Mouse (Mus musculus): ENCODE results near the gene Slc9a8. TPM values are rescaled to one million over a fixed set of nuclear protein-coding genes. Genes with fewer than 3 reads are reported as not detected.

Slc9a8 gene
- polyA plus RNA-seq, 1 experiment from 2014 or later = 10.4 TPM

DNA sequence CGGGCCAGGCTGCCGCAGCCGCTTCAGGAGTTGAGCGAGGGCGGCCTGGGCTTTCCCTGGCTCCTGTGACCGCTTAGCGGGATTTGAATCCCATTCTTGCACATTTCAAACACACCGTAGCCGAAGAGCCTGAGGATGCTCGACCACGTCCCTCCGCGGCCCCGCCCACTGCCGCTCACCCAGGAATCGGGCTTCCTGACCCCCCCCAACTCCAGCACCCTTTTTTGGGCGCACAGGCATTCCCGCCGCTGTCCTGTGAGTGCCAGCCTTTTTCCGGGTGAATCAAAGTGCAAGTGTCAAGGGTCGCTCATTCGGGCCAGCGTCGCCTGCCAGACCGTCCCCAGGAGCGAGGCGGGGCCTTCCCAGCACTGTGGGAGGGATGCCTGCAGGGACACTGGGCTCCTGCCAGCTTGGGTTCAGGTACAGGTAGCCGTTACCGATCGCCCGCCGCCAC lies 82.4 kb downstream of the Slc9a8 start:
- Histone ChIP-seq H3K4me1 (replicated peaks; ENCODE audit: control insufficient read depth, insufficient read depth) (peaks cover 2% of the 10 kb centered on the region; the same call in 1 of the 2 replicates), H3K27ac (replicated peaks) (peak overlapping the region; percentile 91), H3K4me2 (replicated peaks; ENCODE audit: low read depth) (peak overlapping the region; percentile 89), H3K9me3 (ENCODE audit: control insufficient read depth, low read length) (no peaks in the 10 kb centered on the region), H3K27me3 (ENCODE audit: control insufficient read depth, insufficient read depth, low read length) (no peaks in the 10 kb centered on the region), H3K36me3 (ENCODE audit: control insufficient read depth, insufficient read depth, low read length) (no peaks in the 10 kb centered on the region), H3K9ac (ENCODE audit: low read length) (peak overlapping the region; percentile 91), H3K4me3 (ENCODE audit: low read depth, low read length) (peak overlapping the region; percentile 96)
- TF ChIP-seq CTCF (IDR thresholded peaks at IDR 0.05; ENCODE audit: low read depth) = no peak
- TF ChIP-seq EP300 (optimal IDR thresholded peaks at IDR 0.05) = no peak
- under 1% methylated on average over 32 of the region's 32 CpGs for WGBS
- ATAC-seq (ENCODE audit: low FRiP score, low TSS enrichment) (0 out of 2 replicates have a peak, but pooled peaks have one; percentile 3), DNase-seq (ENCODE audit: low spot score) (peak; percentile 59)

DNA sequence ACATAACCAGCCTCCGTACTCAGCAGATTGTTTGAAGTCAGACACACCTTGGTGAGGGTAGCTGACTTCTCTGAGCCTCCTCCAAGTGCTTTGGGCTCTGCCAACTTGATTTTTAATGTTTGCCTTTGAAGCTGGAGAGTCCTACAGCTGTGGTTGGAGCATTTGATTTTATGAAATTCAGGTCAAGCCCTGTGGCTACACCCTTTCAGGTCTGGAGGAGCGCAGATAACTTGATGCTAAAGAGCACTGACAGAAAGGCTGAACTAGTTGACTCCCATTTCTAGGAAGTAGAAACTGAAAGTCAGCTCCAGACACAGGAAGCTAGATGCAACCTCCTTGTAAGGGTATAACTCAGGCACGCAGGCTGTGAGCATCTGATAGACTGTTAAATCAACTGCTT lies 83.6 kb downstream of the Slc9a8 start:
- Histone ChIP-seq H3K9ac (ENCODE audit: low read length) (no peak overlapping the region), H3K36me3 (ENCODE audit: control insufficient read depth, insufficient read depth, low read length) (peaks cover 1% of the 10 kb centered on the region; the same call in 1 of the 2 replicates), H3K9me3 (ENCODE audit: control insufficient read depth, low read length) (no peaks in the 10 kb centered on the region), H3K27me3 (ENCODE audit: control insufficient read depth, insufficient read depth, low read length) (no peaks in the 10 kb centered on the region), H3K4me1 (replicated peaks; ENCODE audit: control insufficient read depth, insufficient read depth) (peaks cover 2% of the 10 kb centered on the region; the same call in 1 of the 2 replicates), H3K4me2 (replicated peaks; ENCODE audit: low read depth) (peak overlapping the region; percentile 89), H3K27ac (replicated peaks) (peak overlapping the region; percentile 65), H3K4me3 (ENCODE audit: low read depth, low read length) (no peak overlapping the region)
- TF ChIP-seq EP300 (optimal IDR thresholded peaks at IDR 0.05) (no peak), CTCF (IDR thresholded peaks at IDR 0.05; ENCODE audit: low read depth) (no peak)
- ATAC-seq (ENCODE audit: low FRiP score, low TSS enrichment) (peak; percentile 10; the same call in 1 of the 2 replicates), DNase-seq (ENCODE audit: low spot score) (peak; percentile 21)
- 52% methylated on average over 3 of the region's 3 CpGs for WGBS

- no peak overlapping the region for H3K4me2 ChIP-seq (replicated peaks; ENCODE audit: low read depth)
- ATAC-seq (ENCODE audit: low FRiP score, low TSS enrichment) = no peak
- H3K9ac ChIP-seq (ENCODE audit: low read length) = no peak overlapping the region
- H3K27me3 ChIP-seq (ENCODE audit: control insufficient read depth, insufficient read depth, low read length) = no peaks in the 10 kb centered on the region
- no peak overlapping the region for H3K4me3 ChIP-seq (ENCODE audit: low read depth, low read length)
- no peak overlapping the region for H3K27ac ChIP-seq (replicated peaks)
- 81% methylated on average over 10 of the region's 10 CpGs for WGBS
- peaks cover 7% of the 10 kb centered on the region; the same call in 1 of the 2 replicates for H3K36me3 ChIP-seq (ENCODE audit: control insufficient read depth, insufficient read depth, low read length)
- no peaks in the 10 kb centered on the region for H3K9me3 ChIP-seq (ENCODE audit: control insufficient read depth, low read length)
- no peak for TF ChIP-seq EP300 (optimal IDR thresholded peaks at IDR 0.05)
- TF ChIP-seq CTCF (IDR thresholded peaks at IDR 0.05; ENCODE audit: low read depth) = no peak
- H3K4me1 ChIP-seq (replicated peaks; ENCODE audit: control insufficient read depth, insufficient read depth) = peaks cover 2% of the 10 kb centered on the region; the same call in 1 of the 2 replicates
- DNase-seq (ENCODE audit: low spot score) = no peak
Observed at GRCm38 (mm10) chr2:167506546-167507260, 85.2 kb downstream of the Slc9a8 start.

DNA sequence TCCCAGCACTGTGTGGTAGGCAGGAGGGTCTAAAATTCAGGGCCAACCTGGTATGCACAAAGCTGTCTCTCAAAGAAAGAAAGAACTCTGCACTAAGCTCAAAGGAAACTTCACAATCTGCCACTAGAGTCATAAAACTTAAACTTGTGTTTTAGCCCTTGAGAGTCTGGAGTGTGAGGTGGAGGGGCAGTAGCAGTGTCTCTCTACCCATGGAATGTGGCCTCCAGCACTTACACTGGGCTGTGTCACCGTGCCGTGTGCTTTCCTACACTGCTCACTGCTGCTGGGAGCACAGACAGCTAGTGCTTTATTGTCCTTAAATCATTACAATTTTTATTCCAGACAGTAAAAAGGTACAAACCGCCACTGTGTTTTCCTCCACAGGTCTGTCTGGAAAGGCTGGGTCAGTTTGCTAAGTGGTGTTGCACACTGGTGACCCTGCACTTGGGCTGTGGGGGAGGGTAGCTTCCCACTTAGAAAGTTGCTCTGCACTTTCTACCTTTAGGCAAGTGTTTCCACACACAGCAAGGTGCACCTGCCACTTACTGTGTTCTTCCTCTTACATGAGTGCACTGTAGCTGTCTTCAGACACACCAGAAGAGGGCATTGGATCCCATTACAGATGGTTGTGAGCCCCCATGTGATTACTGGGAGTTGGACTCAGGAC lies 86.3 kb downstream of the Slc9a8 start:
- peaks cover 16% of the 10 kb centered on the region for H3K36me3 ChIP-seq (ENCODE audit: control insufficient read depth, insufficient read depth, low read length)
- no peak overlapping the region for H3K4me3 ChIP-seq (ENCODE audit: low read depth, low read length)
- H3K4me1 ChIP-seq (replicated peaks; ENCODE audit: control insufficient read depth, insufficient read depth) = peaks cover 2% of the 10 kb centered on the region; the same call in 1 of the 2 replicates
- no peaks in the 10 kb centered on the region for H3K9me3 ChIP-seq (ENCODE audit: control insufficient read depth, low read length)
- 80% methylated on average over 3 of the region's 3 CpGs for WGBS
- DNase-seq (ENCODE audit: low spot score) (no peak), ATAC-seq (ENCODE audit: low FRiP score, low TSS enrichment) (no peak)
- H3K27me3 ChIP-seq (ENCODE audit: control insufficient read depth, insufficient read depth, low read length) = no peaks in the 10 kb centered on the region
- H3K9ac ChIP-seq (ENCODE audit: low read length) = no peak overlapping the region
- no peak overlapping the region for H3K4me2 ChIP-seq (replicated peaks; ENCODE audit: low read depth)
- TF ChIP-seq CTCF (IDR thresholded peaks at IDR 0.05; ENCODE audit: low read depth) (no peak), EP300 (optimal IDR thresholded peaks at IDR 0.05) (no peak)
- no peak overlapping the region for H3K27ac ChIP-seq (replicated peaks)

GRCm38 (mm10) chr2:167508569-167508968 lies 87.1 kb downstream of the Slc9a8 start:
- no peak overlapping the region for H3K4me2 ChIP-seq (replicated peaks; ENCODE audit: low read depth)
- no peaks in the 10 kb centered on the region for H3K27me3 ChIP-seq (ENCODE audit: control insufficient read depth, insufficient read depth, low read length)
- DNase-seq (ENCODE audit: low spot score) (no peak), ATAC-seq (ENCODE audit: low FRiP score, low TSS enrichment) (no peak)
- no peak overlapping the region for H3K27ac ChIP-seq (replicated peaks)
- no peaks in the 10 kb centered on the region for H3K9me3 ChIP-seq (ENCODE audit: control insufficient read depth, low read length)
- H3K9ac ChIP-seq (ENCODE audit: low read length) = no peak overlapping the region
- peaks cover 2% of the 10 kb centered on the region; the same call in 1 of the 2 replicates for H3K4me1 ChIP-seq (replicated peaks; ENCODE audit: control insufficient read depth, insufficient read depth)
- H3K36me3 ChIP-seq (ENCODE audit: control insufficient read depth, insufficient read depth, low read length) = peaks cover 20% of the 10 kb centered on the region
- H3K4me3 ChIP-seq (ENCODE audit: low read depth, low read length) = no peak overlapping the region
- TF ChIP-seq CTCF (IDR thresholded peaks at IDR 0.05; ENCODE audit: low read depth) (no peak), EP300 (optimal IDR thresholded peaks at IDR 0.05) (no peak)
- 90% methylated on average over 4 of the region's 4 CpGs for WGBS

Data from stomach, postnatal 0 days (tissue).